Mouse (Mus musculus) MEL (cell line): ENCODE data around the gene Tomm22. TPM values are rescaled to one million over a fixed set of nuclear protein-coding genes. Genes with fewer than 3 reads are reported as not detected.

Experiments
- DNase-seq: peaks from one replicate; pipeline ENCODE4 v3.0.0; 2011; ENCODE audit warnings: low read depth, low spot score
- H3K27ac ChIP-seq: 2 replicates; pipeline ENCODE4 v1.5.1; 2012; ENCODE audit warnings: low read depth, mild to moderate bottlenecking, control low read depth, low read length, moderate library complexity; ENCODE audit not compliant: control insufficient read depth
- H3K27me3 ChIP-seq, 2 experiments: fragments of 150-350 bp in 1 of 2; sonication (generic) in 1 of 2; 2 replicates each; pipeline ENCODE4 v1.6.1; 2012; ENCODE audit warnings: low read length in 2 of 2, mild to moderate bottlenecking in 2 of 2, improper control_type of control experiment in 1 of 2, moderate library complexity in 1 of 2; ENCODE audit not compliant: insufficient read depth in 2 of 2, control insufficient read depth in 1 of 2
- H3K36me3 ChIP-seq, 2 experiments: 2 replicates each; pipeline ENCODE4 v1.6.1; 2012 to 2014; ENCODE audit warnings: low read length in 2 of 2, improper control_type of control experiment in 1 of 2, inconsistent platforms in 1 of 2, mild to moderate bottlenecking in 1 of 2; ENCODE audit not compliant: insufficient read depth in 2 of 2, control insufficient read depth in 1 of 2
- H3K4me1 ChIP-seq, 2 experiments: fragments of 150-350 bp in 1 of 2; sonication (generic) in 1 of 2; 2 replicates each; pipeline ENCODE4 v1.6.1; 2012; ENCODE audit warnings: low read length in 2 of 2, improper control_type of control experiment in 1 of 2, mild to moderate bottlenecking in 1 of 2; ENCODE audit not compliant: insufficient read depth in 2 of 2, control insufficient read depth in 1 of 2
- H3K4me3 ChIP-seq, 2 experiments: fragments of 150-350 bp in 1 of 2; sonication (generic) in 1 of 2; 2 replicates each; pipeline ENCODE4 v1.5.1; 2012; ENCODE audit warnings: low read depth in 2 of 2, low read length in 2 of 2, mild to moderate bottlenecking in 2 of 2, moderate library complexity in 2 of 2, control low read depth in 1 of 2, improper control_type of control experiment in 1 of 2; ENCODE audit not compliant: control insufficient read depth in 1 of 2, insufficient read depth in 1 of 2
- H3K79me2 ChIP-seq: 2 replicates; pipeline ENCODE4 v1.6.1; 2012; ENCODE audit warnings: mild to moderate bottlenecking, low read length, moderate library complexity; ENCODE audit not compliant: control insufficient read depth, poor library complexity, insufficient read depth
- H3K9ac ChIP-seq: 2 replicates; pipeline ENCODE4 v1.6.1; 2012; ENCODE audit warnings: low read depth, mild to moderate bottlenecking, control low read depth, low read length, moderate library complexity; ENCODE audit not compliant: control insufficient read depth, poor library complexity, severe bottlenecking
- H3K9me3 ChIP-seq: fragments of 150-350 bp; sonication (generic); replicated peaks from 2 replicates; pipeline ENCODE4 v1.6.1; 2012; ENCODE audit warnings: mild to moderate bottlenecking, low read length, improper control_type of control experiment, moderate library complexity; ENCODE audit not compliant: insufficient read depth
- BHLHE40 ChIP-seq: IDR thresholded peaks from 2 replicates; pipeline ENCODE4 v1.6.1; 2012; ENCODE audit warnings: low read depth, mild to moderate bottlenecking, inconsistent platforms, low read length, improper control_type of control experiment, borderline replicate concordance
- CHD1 ChIP-seq: IDR thresholded peaks from 2 replicates; pipeline ENCODE4 v1.6.1; 2012; ENCODE audit warnings: low read depth, mild to moderate bottlenecking, inconsistent platforms, low read length, improper control_type of control experiment
- CHD2 ChIP-seq: IDR thresholded peaks from 2 replicates; pipeline ENCODE4 v1.6.1; 2011; ENCODE audit warnings: low read length, improper control_type of control experiment
- CTCF ChIP-seq, 3 experiments: IDR thresholded peaks in 2 of 3; conservative IDR thresholded peaks in 1 of 3; 2 replicates each; pipeline ENCODE4 v1.5.1; 2011 to 2012; ENCODE audit warnings: low read length in 3 of 3, low read depth in 2 of 3, mild to moderate bottlenecking in 2 of 3, improper control_type of control experiment in 1 of 3, inconsistent platforms in 1 of 3, mixed read lengths in 1 of 3, moderate library complexity in 1 of 3; ENCODE audit not compliant: control insufficient read depth in 1 of 3, insufficient read depth in 1 of 3, poor library complexity in 1 of 3, severe bottlenecking in 1 of 3
- E2F4 ChIP-seq: IDR thresholded peaks from 2 replicates; pipeline ENCODE4 v1.6.1; 2011; ENCODE audit warnings: low read depth, low read length, improper control_type of control experiment, borderline replicate concordance
- ETS1 ChIP-seq: IDR thresholded peaks from 2 replicates; pipeline ENCODE4 v1.6.1; 2012; ENCODE audit warnings: low read depth, mild to moderate bottlenecking, inconsistent platforms, low read length, improper control_type of control experiment, moderate library complexity
- GATA1 ChIP-seq: IDR thresholded peaks from 2 replicates; pipeline ENCODE4 v1.6.1; 2011; ENCODE audit warnings: low read depth, low read length, improper control_type of control experiment
- MAFK ChIP-seq: IDR thresholded peaks from 2 replicates; pipeline ENCODE4 v1.6.1; 2011; ENCODE audit warnings: low read depth, mild to moderate bottlenecking, low read length, improper control_type of control experiment, borderline replicate concordance
- MXI1 ChIP-seq: IDR thresholded peaks from 2 replicates; pipeline ENCODE4 v1.6.1; 2011; ENCODE audit warnings: mild to moderate bottlenecking, low read depth, low read length, improper control_type of control experiment
- MYB ChIP-seq: IDR thresholded peaks from 2 replicates; pipeline ENCODE4 v1.6.1; 2011; ENCODE audit warnings: mild to moderate bottlenecking, low read depth, low read length, improper control_type of control experiment
- MYC ChIP-seq: IDR thresholded peaks from 2 replicates; pipeline ENCODE4 v1.6.1; 2011; ENCODE audit warnings: low read depth, mild to moderate bottlenecking, low read length, improper control_type of control experiment, moderate library complexity
- POLR2AphosphoS2 ChIP-seq: IDR thresholded peaks from 2 replicates; pipeline ENCODE4 v1.6.1; 2011; ENCODE audit warnings: low read length, improper control_type of control experiment
- RAD21 ChIP-seq: IDR thresholded peaks from 2 replicates; pipeline ENCODE4 v1.6.1; 2011; ENCODE audit warnings: mild to moderate bottlenecking, low read depth, low read length, improper control_type of control experiment
- RCOR1 ChIP-seq: IDR thresholded peaks from 2 replicates; pipeline ENCODE4 v1.6.1; 2012; ENCODE audit warnings: low read depth, mild to moderate bottlenecking, inconsistent platforms, low read length, improper control_type of control experiment
- SIN3A ChIP-seq: IDR thresholded peaks from 2 replicates; pipeline ENCODE4 v1.6.1; 2012; ENCODE audit warnings: low read length, improper control_type of control experiment, inconsistent platforms
- SMC3 ChIP-seq: IDR thresholded peaks from 2 replicates; pipeline ENCODE4 v1.6.1; 2011; ENCODE audit warnings: low read depth, low read length, improper control_type of control experiment
- TAL1 ChIP-seq: IDR thresholded peaks from 2 replicates; pipeline ENCODE4 v1.6.1; 2012; ENCODE audit warnings: mild to moderate bottlenecking, inconsistent platforms, low read length, moderate library complexity, mixed read lengths
- TBP ChIP-seq: IDR thresholded peaks from 2 replicates; pipeline ENCODE4 v1.8.0; 2011; ENCODE audit warnings: low read depth, low read length, improper control_type of control experiment
- TCF12 ChIP-seq: IDR thresholded peaks from 2 replicates; pipeline ENCODE4 v1.6.1; 2014; ENCODE audit warnings: low read depth, mild to moderate bottlenecking, inconsistent platforms, low read length, improper control_type of control experiment, moderate library complexity
- USF1 ChIP-seq: IDR thresholded peaks from 2 replicates; pipeline ENCODE4 v1.6.1; 2014; ENCODE audit warnings: low read depth, mild to moderate bottlenecking, inconsistent platforms, low read length, improper control_type of control experiment, moderate library complexity
- ZC3H11A ChIP-seq: IDR thresholded peaks from 2 replicates; pipeline ENCODE4 v1.6.1; 2012; ENCODE audit warnings: low read depth, mild to moderate bottlenecking, inconsistent platforms, low read length, improper control_type of control experiment
- ZKSCAN1 ChIP-seq: IDR thresholded peaks from 2 replicates; pipeline ENCODE4 v1.6.1; 2012; ENCODE audit warnings: low read depth, mild to moderate bottlenecking, inconsistent platforms, low read length, improper control_type of control experiment, moderate library complexity
- ZNF384 ChIP-seq: IDR thresholded peaks from 2 replicates; pipeline ENCODE4 v1.6.1; 2012; ENCODE audit warnings: low read depth, mild to moderate bottlenecking, inconsistent platforms, low read length, improper control_type of control experiment
- polyA plus RNA-seq, 2 experiments: library from polyadenylated mRNA; stranded (reverse) in 1 of 2; unstranded in 1 of 2; fragments of >175 nt in 1 of 2; fragments of >200 nt in 1 of 2; gene quantifications; 2 replicates each; pipeline versions ENCODE4 v1.2.1 to v1.2.4; 2012; ENCODE audit warnings: low replicate concordance in 2 of 2, low read depth in 1 of 2; ENCODE audit not compliant: insufficient read length in 2 of 2, insufficient read depth in 1 of 2, missing spikeins in 1 of 2
- total RNA-seq: library from RNA; depleted of rRNA; stranded (reverse); fragments of 300-350 nt; gene quantifications from 2 replicates; pipeline ENCODE4 v1.2.3, GENCODE M21; 2012

Gene Tomm22
- total and polyA plus RNA-seq, 3 experiments: 174 to 829 (median 281) TPM

- Histone ChIP-seq H3K27me3 (no peaks in the 10 kb centered on the region), H3K4me1 (peaks cover 5 to 26% of the 10 kb centered on the region in 2 experiments), H3K36me3 (peaks cover 0 to 27% of the 10 kb centered on the region in 2 experiments; a peak in 3 of 4 replicates), H3K9ac (no peak overlapping the region), H3K27ac (no peak overlapping the region), H3K79me2 (peaks cover 34% of the 10 kb centered on the region), H3K9me3 (no peaks in the 10 kb centered on the region), H3K4me3 (no peak overlapping the region)
- no peak for TF ChIP-seq TCF12
- TF ChIP-seq RCOR1: no peak
- TF ChIP-seq TAL1: no peak
- no peak for TF ChIP-seq MXI1
- no peak for DNase-seq
These were observed 27.0 kb downstream of the Tomm22 start for GRCm38 (mm10) chr15:79697558-79698187.

- H3K79me2 ChIP-seq: no peaks in the 10 kb centered on the region
These were observed 36.0 kb downstream of the Tomm22 start for GRCm38 (mm10) chr15:79706603-79707214.

GRCm38 (mm10) chr15:79708229-79708822 is 37.7 kb downstream of the Tomm22 start:
- Histone ChIP-seq H3K4me1 (no peaks in the 10 kb centered on the region), H3K9ac (no peak overlapping the region), H3K79me2 (no peaks in the 10 kb centered on the region), H3K27me3 (no peaks in the 10 kb centered on the region), H3K9me3 (no peaks in the 10 kb centered on the region), H3K27ac (no peak overlapping the region), H3K4me3 (no peak overlapping the region), H3K36me3 (peaks cover 0 to 7% of the 10 kb centered on the region in 2 experiments; a peak in 2 of 4 replicates)
- TF ChIP-seq ZNF384 (no peak), MYC (no peak), RAD21 (peak; percentile 3), MAFK (no peak), RCOR1 (no peak), MYB (no peak), POLR2AphosphoS2 (no peak), CTCF (IDR thresholded peaks at IDR 0.05 in 2 of 3, conservative IDR thresholded peaks at IDR 0.05 in 1 of 3; ENCODE audit: control insufficient read depth in 1 of 3, insufficient read depth in 1 of 3, low read depth in 2 of 3, low read length in 3 of 3, poor library complexity in 1 of 3, severe bottlenecking in 1 of 3) (peak in 1 of 3 experiments; percentile 41; a peak in 2 of 6 replicates), USF1 (no peak), CHD2 (no peak), ZC3H11A (no peak), E2F4 (no peak), GATA1 (no peak), CHD1 (no peak)
- peak; percentile 23 for DNase-seq

More at GRCm38 (mm10) chr15:79706603-79707214, 36.0 kb downstream of the Tomm22 start:
- no peak overlapping the region for H3K4me3 ChIP-seq
- no peaks in the 10 kb centered on the region for H3K4me1 ChIP-seq
- H3K9me3 ChIP-seq: no peaks in the 10 kb centered on the region
- no peak overlapping the region for H3K9ac ChIP-seq
- no peak overlapping the region for H3K27ac ChIP-seq
- peaks cover 0 to 5% of the 10 kb centered on the region in 2 experiments; a peak in 2 of 4 replicates for H3K36me3 ChIP-seq
- TF ChIP-seq SIN3A (no peak), ETS1 (no peak), SMC3 (no peak), TBP (no peak), CHD2 (no peak), BHLHE40 (no peak), TAL1 (no peak), ZKSCAN1 (no peak), TCF12 (no peak)
- no peaks in the 10 kb centered on the region for H3K27me3 ChIP-seq
- no peak for DNase-seq
